In the genomic region with DNA sequence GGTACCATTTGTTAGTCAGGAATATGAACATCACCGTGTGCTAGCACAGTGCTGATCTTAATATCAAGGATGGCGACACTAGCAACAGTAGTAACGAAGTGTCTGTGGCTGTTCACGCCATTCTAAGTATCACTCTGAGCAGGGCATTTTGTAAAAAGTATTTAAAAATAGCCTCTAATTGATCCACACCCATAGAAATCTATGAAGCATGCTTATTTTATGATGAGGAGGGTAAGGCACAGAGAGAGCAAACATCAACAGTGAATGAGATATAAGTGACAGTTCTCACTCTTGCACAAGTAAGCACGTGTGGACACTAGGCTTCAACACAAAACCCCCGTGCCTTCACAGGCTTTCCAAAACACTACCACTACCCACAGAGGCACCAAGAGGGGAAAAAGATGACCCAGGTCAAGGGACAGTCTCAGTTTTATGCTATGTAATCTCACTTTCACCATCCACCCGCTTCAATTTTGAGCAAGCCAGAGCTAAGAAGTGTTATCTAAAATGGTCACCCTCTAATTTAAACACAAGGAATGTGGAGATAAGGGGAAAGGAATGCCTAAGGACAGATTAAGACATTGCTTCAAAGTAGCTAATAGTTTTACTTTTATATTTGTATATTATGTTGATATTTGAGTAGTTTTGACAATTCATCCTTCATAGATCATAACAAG, we compare ENCODE assay signal across 21 mouse cellular contexts.
DNase-seq lines count a peak whose midpoint lies in the region; ATAC-seq lines count a peak whose summit lies in the region.
"Had no signal": no experiment of that assay in that cellular context is flagged by ENCODE, and none has a peak within 500 bp of the region (broad histone marks: within the 10 kb centered on the region; RNA-seq: fewer than 3 reads in every experiment).

No protein-coding gene starts in this region.

- no peak overlapping the region for H3K4me3 ChIP-seq in liver, embryonic 11.5 days (ENCODE audit: low read depth, low read length)
- H3K4me3 ChIP-seq: embryonic facial prominence, embryonic 15.5 days; heart, embryonic 12.5 days; limb, embryonic 12.5 days; midbrain, embryonic 12.5 days; neural tube, embryonic 13.5 days had no signal

- ATAC-seq in liver, embryonic 11.5 days (replicated peaks; ENCODE audit: low FRiP score) = peak; percentile 93
- peak; percentile 89 for ATAC-seq in megakaryocyte progenitor cell, adult 5-6 weeks (replicated peaks; ENCODE audit: poor library complexity)
- ATAC-seq in granulocyte monocyte progenitor cell, adult 5-6 weeks (replicated peaks; ENCODE audit: poor library complexity, severe bottlenecking) = no peak

- H3K36me3 ChIP-seq in liver, embryonic 11.5 days (ENCODE audit: control insufficient read depth, insufficient read depth, low read length) = no peaks in the 10 kb centered on the region
- H3K36me3 ChIP-seq: embryonic facial prominence, embryonic 15.5 days; heart, embryonic 12.5 days; limb, embryonic 12.5 days; midbrain, embryonic 12.5 days; neural tube, embryonic 13.5 days had no signal

- WGBS in liver, embryonic 11.5 days = 69% methylated on average over 7 of the region's 7 CpGs

- H3K9ac ChIP-seq in liver, embryonic 11.5 days (ENCODE audit: low read depth, low read length) = no peak overlapping the region
- H3K9ac ChIP-seq: embryonic facial prominence, embryonic 15.5 days; heart, embryonic 12.5 days; hindbrain, embryonic 14.5 days; limb, embryonic 12.5 days; lung, embryonic 14.5 days; midbrain, embryonic 12.5 days; neural tube, embryonic 13.5 days had no signal

- intact Hi-C loops in heart, postnatal 14 days (cut with DNase I) = no loop called here

- no peak overlapping the region; the same call in 1 of the 2 replicates for H3K27ac ChIP-seq in liver, embryonic 11.5 days (ENCODE audit: low read depth, low read length)
- H3K27ac ChIP-seq: embryonic facial prominence, embryonic 15.5 days; hindbrain, embryonic 14.5 days; limb, embryonic 12.5 days; midbrain, embryonic 12.5 days; neural tube, embryonic 13.5 days had no signal

- H3K4me1 ChIP-seq in liver, embryonic 11.5 days (replicated peaks; ENCODE audit: control insufficient read depth, insufficient read depth, low read length) = peaks cover 10% of the 10 kb centered on the region
- H3K4me1 ChIP-seq: embryonic facial prominence, embryonic 15.5 days; limb, embryonic 12.5 days; midbrain, embryonic 12.5 days; neural tube, embryonic 13.5 days had no signal

- DNase-seq in MEL-GATA-1-ER (ENCODE audit: extremely low read depth, low read depth) = peak; percentile 6
- DNase-seq in c-Kit-positive CD71-negative TER-119-negative erythroid progenitor cells, embryonic 14.5 days (ENCODE audit: low read depth) = peak; percentile 3
- no peak for DNase-seq in liver, embryonic 11.5 days (ENCODE audit: low spot score)
- DNase-seq in heart, postnatal 14 days = no peak
- DNase-seq in Muller cell, postnatal 12 days (ENCODE audit: inconsistent ontology term) = no peak
- DNase-seq: adrenal gland, postnatal 36 days; cerebellum, adult 11 months; cerebellum, postnatal 14 days; heart, adult 11 months; kidney, adult 9 months; kidney, postnatal 36 days; lung, embryonic 14.5 days; lung, postnatal 4 days had no signal

- no peaks in the 10 kb centered on the region for H3K27me3 ChIP-seq in liver, embryonic 11.5 days (replicated peaks; ENCODE audit: control insufficient read depth, insufficient read depth, low read length)
- H3K27me3 ChIP-seq: embryonic facial prominence, embryonic 15.5 days; heart, embryonic 12.5 days; limb, embryonic 12.5 days; midbrain, embryonic 12.5 days; neural tube, embryonic 13.5 days had no signal

- H3K4me2 ChIP-seq in liver, embryonic 11.5 days = peak overlapping the region; percentile 20; the same call in 1 of the 2 replicates
- H3K4me2 ChIP-seq: embryonic facial prominence, embryonic 15.5 days; heart, embryonic 12.5 days; hindbrain, embryonic 14.5 days; limb, embryonic 12.5 days; lung, embryonic 14.5 days; midbrain, embryonic 12.5 days; neural tube, embryonic 13.5 days had no signal

- no peaks in the 10 kb centered on the region for H3K9me3 ChIP-seq in liver, embryonic 11.5 days (ENCODE audit: control insufficient read depth, low read length)
- H3K9me3 ChIP-seq: embryonic facial prominence, embryonic 15.5 days; heart, embryonic 12.5 days; limb, embryonic 12.5 days; midbrain, embryonic 12.5 days; neural tube, embryonic 13.5 days had no signal

Comparison
In these comparisons a context has a peak if more than half of its experiments do, and no peak if none do; other contexts are left out.
1. DNase-seq: peak in MEL-GATA-1-ER (single experiment) and c-Kit-positive CD71-negative TER-119-negative erythroid progenitor cells, embryonic 14.5 days (single experiment); none in liver, embryonic 11.5 days (single experiment), heart, postnatal 14 days (0 of 2) and Muller cell, postnatal 12 days (single experiment).